Mouse (Mus musculus) brown adipose tissue, adult 24 weeks (tissue): Measurements from ENCODE around the gene Cntln. TPM values are rescaled to one million over a fixed set of nuclear protein-coding genes. Genes with fewer than 3 reads are reported as not detected.
A peak's percentile ranks its signal among the peaks of the same experiment; 100 is the strongest.

Source experiments
- H3K27ac ChIP-seq: fragments of 200-500 bp; replicated peaks from 2 replicates; pipeline ENCODE4 v1.5.1; 2012; ENCODE audit warnings: low read depth, mild to moderate bottlenecking, low read length
- H3K4me1 ChIP-seq: fragments of 200-500 bp; 2 replicates; pipeline ENCODE4 v1.6.1; 2012; ENCODE audit warnings: low read length, mixed read lengths; ENCODE audit not compliant: control insufficient read depth, insufficient read depth, insufficient read length
- H3K4me3 ChIP-seq: fragments of 200-500 bp; 2 replicates; pipeline ENCODE4 v1.5.1; 2012; ENCODE audit warnings: low read depth, mild to moderate bottlenecking, low read length, moderate library complexity; ENCODE audit not compliant: insufficient read depth
- polyA plus RNA-seq: library from polyadenylated mRNA; stranded (reverse); fragments of >200 nt; gene quantifications from 2 replicates; pipeline ENCODE4 v1.2.4, GENCODE M21; 2012; ENCODE audit not compliant: missing spikeins, insufficient read depth, insufficient read length

Cntln gene
- polyA plus RNA-seq = 1.8 and 2.3 TPM in 2 replicates

DNA sequence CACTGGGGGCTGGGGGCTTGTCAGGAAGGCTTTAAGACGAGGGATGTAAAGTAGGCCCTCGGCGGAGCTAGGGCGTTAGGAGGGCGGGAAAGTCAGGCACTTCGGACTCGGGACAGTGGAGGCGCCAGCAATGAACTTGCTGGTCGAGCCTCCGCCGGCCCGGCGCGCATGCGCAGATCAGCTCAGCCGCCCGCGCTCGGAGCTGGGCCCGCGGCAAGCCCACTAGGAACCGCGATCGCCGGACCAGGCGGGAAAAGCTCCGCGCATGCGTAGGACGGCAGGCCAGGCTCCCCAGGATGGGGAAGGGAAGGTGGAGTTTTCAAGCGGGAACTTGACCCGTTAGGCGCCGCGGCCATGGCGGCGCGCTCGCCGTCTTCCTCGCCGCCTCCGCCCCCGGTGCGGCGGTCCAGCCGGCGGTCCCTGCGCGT is at the start of gene Cntln:
Cntln (plus strand) TSS at position 199 of the 428 bp plus-strand sequence.
- H3K4me1 ChIP-seq = no peaks in the 10 kb centered on the region
- H3K4me3 ChIP-seq = peak within 1 kb of the TSS; percentile 85
- H3K27ac ChIP-seq = peak within 1 kb of the TSS; percentile 67

DNA sequence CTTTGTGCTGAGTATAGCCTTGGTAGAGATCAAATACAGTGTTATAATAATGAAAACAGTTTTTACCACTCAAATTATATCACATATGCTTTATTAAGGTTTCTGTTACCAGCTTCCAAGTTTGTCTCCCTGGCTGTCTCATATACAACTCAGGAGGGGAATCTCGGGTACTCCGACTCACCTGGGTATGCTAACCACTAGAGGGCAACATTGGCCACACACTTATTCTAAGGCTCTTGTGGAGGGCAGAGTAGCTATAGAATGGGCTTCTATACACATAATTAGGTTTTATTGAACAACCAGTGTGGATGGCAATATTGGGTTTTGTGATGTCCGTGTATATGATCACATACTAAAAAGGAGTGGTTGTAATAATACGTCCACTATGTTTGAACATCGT is 47.1 kb upstream of the Cntln start:
- Histone ChIP-seq H3K4me3 (no peak overlapping the region), H3K4me1 (no peaks in the 10 kb centered on the region), H3K27ac (no peak overlapping the region)

DNA sequence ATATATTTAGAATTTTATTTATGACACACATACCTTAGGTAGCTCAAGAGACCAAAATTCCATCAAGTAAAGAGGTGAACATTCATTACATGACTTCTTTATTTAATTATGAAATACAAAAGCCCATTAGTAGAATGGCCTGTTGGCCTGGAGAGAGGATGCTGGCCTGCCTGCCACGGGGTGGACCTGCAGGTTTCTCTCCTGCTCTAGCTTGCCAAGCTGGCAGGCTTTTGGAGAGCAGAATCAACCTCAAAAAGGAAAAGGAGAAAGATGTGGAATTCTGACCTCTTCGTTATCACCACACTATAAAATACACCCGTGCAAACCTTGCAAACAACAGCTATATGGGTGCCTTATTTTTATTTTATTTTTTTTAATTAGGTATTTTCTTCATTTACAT is 45.6 kb upstream of the Cntln start:
- Histone ChIP-seq H3K4me1 (no peaks in the 10 kb centered on the region), H3K4me3 (no peak overlapping the region), H3K27ac (no peak overlapping the region)

DNA sequence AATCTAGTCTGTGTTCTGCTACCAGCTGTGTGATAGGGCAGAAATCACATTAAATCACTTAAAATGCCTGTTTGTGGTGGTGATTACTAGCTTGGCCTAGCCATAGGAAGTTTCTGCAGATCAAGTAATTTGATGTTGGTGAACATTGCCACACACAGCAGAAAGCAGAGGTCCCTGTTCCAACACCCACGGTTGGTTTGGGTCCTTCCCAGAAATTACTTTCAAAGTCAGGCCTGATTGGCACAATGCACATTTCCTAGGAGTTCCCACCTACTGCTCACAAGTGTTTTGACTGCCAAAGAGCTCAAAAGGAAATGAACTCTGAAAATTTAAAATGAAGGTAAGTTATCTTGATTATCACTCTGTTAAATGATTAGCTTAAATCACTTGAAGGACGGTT is 44.6 kb upstream of the Cntln start:
- Histone ChIP-seq H3K4me3 (no peak overlapping the region), H3K4me1 (no peaks in the 10 kb centered on the region), H3K27ac (no peak overlapping the region)

DNA sequence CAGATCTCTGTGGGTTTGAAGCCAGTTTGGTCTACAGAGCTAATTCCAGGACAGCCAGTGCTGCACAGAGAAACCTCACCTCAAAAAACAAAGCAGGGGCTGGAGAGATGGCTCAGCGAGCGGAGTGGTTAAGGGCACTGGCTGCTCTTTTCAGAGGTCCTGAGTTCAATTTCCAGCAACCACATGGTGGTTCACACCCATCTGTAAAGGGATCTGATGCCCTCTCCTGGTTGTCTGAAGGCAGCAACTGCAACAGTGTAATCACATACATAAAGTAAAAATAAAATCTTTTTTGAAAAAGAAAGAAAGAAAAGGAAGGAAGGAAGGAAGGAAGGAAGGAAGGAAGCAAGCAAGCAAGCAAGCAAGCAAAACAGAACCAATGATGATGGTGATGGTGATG is 26.5 kb upstream of the Cntln start:
- Histone ChIP-seq H3K4me3 (no peak overlapping the region), H3K4me1 (no peaks in the 10 kb centered on the region), H3K27ac (no peak overlapping the region)

DNA sequence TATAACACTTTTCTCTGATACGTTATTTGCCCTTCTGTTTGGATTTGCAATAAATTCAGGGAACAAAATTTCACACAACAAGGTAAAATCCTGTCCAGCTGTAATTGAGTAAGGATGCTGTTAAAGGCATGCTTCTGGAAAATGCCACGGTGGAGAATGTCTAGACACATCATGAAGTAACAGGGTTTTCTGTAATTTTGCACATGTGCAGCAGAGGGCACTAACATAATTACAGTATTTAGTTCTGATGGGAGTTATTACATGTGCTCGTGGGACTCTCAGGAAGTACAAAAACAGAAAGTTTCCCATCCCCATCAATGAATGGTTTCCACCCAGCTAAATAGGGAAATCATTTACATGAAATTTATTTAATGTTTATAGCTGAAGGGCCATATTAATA is 7.8 kb upstream of the Cntln start:
- H3K4me3 ChIP-seq = no peak overlapping the region
- H3K27ac ChIP-seq = no peak overlapping the region
- no peaks in the 10 kb centered on the region for H3K4me1 ChIP-seq

DNA sequence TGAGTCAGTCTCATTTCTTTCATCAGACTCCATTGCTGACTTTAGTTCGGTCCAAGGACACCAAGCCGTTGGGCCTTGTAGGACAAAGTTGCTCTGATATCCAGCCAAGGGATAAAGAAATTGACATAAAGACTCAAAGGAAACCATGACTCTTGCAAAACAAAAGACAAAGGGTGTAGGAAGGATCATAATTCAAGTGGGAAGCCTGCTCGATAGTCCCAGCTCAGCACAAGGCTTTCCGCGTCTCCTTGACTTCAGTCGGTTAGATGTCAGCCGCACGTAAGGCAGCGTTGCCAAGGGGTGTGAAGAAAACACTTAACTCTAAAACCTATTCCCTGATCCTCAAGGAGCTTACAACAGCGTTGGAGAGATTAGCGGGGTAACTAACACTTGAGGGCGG is 463 bp upstream of the Cntln start:
- Histone ChIP-seq H3K4me1 (no peaks in the 10 kb centered on the region), H3K27ac (peak overlapping the region; percentile 33; the same call in 1 of the 2 replicates), H3K4me3 (peak overlapping the region; percentile 85)

DNA sequence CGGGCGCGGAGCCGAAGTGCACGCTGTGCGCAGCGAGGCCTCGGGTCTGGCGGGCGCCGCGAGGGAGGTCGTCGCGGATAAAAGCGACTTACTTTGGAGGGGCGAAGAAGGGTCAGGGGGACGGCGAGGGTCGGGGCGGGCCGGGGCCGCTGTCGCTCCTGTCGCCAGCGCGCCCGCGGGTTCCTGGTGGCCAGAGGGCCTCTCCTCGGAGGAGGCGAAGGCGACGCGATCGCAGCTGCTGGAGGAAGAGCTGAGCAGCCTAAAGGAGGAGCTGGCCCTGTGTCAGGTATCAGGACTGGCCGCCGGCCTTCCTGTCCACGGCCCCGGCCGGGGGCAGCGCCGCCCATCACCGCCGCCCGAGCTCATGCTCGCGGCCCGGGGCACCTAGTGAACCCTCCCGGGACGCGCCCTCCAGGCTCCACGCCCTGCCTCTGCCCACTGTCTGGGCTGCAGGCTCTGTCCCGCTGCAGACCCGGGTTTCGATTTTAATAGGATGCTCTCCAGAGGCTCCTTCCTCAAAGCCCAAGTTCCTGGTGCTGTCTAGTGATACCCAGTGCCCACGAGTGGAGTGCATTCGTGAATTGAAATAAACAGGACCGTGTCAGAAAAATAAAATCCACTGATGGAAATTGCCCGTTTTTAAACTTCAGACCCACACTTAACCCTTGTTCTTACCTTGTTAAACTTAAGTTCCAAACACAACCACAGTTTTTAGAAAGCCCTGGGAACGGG is 596 bp downstream of the Cntln start:
- H3K4me1 ChIP-seq = no peaks in the 10 kb centered on the region
- H3K4me3 ChIP-seq = peak overlapping the region; percentile 85
- H3K27ac ChIP-seq = peak overlapping the region; percentile 67

DNA sequence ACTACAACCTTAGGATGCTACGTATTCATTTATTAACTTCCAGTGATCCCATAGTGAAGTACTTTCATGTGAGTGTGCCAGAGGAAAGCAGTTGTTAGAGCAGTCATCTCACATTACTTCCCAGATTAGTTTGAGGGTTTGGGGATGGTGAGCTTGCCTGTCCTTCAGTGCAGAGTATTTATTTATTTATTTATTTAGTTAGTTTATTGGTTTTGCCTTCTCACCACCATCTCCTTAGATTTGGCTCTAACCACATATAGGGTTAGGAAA is 1.1 kb downstream of the Cntln start:
- H3K4me1 ChIP-seq = no peaks in the 10 kb centered on the region
- H3K4me3 ChIP-seq = peak overlapping the region; percentile 85
- no peak overlapping the region for H3K27ac ChIP-seq

DNA sequence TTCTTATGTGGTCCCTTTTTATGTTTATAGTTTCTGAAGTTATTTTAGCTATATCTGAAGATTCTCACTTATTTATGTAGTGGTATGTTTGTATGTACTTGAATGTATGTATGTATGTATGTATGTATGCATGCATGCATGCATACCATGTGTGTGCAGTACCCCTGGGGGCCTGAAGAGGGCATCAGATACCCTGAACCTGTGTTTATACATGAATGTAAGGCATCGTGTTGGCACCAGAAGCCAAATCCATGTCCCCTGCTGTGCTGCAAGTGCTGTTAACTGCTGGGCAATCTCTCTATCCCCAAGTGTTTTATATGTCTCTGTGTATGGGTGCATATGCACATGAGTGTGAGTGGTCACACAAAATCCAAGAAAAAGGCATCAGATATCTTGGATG is 34.3 kb downstream of the Cntln start:
- no peak overlapping the region for H3K4me3 ChIP-seq
- no peak overlapping the region for H3K27ac ChIP-seq
- no peaks in the 10 kb centered on the region for H3K4me1 ChIP-seq

DNA sequence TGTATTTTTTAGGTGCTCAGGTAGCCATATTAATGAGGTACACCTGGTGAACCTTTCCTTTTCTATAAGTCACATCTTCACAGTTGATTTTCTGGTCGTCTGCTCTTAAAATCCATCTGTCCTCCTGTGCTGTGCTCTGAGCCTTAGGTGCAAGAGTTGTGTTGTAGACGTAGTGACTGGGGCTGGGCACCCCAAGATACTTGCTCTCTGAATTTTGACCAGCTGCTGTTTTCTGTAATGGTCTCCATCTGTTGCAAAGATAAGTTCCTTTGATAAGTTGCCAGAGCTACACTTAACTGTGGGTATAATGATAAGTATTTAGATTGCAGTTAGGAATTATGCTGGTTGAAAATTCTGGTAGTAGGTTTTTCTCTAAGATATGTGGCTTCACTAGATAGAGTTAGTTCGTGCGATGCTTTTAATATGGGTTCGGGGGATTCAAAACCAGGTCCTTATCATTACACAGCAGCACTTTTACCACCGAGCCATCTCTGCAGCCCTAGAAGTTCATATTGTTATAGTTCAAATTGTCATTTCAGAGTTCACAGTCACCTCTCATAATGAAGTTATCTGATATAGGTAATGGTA is 50.3 kb downstream of the Cntln start:
- Histone ChIP-seq H3K4me1 (no peaks in the 10 kb centered on the region), H3K4me3 (no peak overlapping the region), H3K27ac (no peak overlapping the region)

DNA sequence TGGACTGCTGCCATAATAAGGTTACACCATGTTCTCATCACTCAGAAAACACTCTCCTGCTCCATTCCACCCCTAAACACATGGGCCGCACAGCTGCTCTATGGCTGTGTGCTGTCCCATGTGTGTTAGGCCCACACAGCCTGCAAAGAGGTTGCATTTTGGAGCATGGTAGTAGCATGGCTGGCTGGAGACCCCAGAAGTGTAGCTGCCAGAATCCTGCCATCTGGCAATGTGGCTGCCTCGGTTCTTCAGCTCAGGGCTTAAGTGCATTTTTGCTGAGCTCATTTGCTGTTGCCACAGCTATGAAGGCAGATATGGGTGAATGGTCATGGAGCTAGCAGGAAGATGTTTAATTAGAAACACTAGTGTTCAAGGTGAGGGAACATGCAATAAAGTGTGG is 58.0 kb downstream of the Cntln start:
- no peak overlapping the region for H3K27ac ChIP-seq

DNA sequence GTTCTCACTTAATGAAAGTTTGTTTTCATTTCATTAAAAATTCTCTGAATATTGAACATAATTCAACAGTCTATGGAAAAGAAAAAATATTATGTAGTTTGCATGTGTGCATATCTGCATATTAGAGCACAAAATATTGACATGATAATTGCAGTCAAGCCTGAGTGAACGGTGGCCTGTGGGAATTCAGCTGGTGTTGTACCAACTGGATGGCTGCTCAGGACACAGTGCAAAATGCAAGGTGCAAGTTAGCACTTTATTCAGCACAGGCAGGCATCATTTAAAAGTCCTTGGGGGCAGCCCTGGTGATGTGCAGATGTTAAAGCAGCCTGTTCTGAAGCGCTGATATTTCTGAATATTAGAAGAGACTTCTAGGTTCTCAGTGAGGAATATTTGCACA is 58.5 kb downstream of the Cntln start:
- H3K27ac ChIP-seq = no peak overlapping the region
- H3K4me1 ChIP-seq = peaks cover 3% of the 10 kb centered on the region
- H3K4me3 ChIP-seq = no peak overlapping the region

More for the DNA sequence above, 58.0 kb downstream of the Cntln start:
- H3K4me1 ChIP-seq = peaks cover 3% of the 10 kb centered on the region
- no peak overlapping the region for H3K4me3 ChIP-seq

DNA sequence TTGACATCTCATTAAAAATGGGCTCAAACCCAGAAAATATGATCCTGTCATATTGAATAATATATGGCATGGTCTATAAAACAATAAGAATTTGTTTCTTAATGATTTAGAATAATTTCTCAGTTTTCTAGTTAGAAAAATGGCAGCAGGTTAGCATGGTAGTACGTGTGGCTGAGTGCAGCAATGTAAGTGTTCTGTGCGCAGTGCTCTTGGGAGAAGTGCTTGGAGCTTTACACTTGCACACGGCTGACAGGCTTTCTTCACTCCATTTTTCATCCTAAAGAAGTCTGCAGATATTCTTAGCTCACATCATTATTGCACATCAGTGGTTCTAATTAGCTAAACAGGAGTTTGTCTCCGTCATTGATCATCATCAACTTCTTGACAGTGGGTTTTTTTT is 60.0 kb downstream of the Cntln start:
- no peak overlapping the region for H3K27ac ChIP-seq
- H3K4me3 ChIP-seq = no peak overlapping the region
- H3K4me1 ChIP-seq = peaks cover 3% of the 10 kb centered on the region

DNA sequence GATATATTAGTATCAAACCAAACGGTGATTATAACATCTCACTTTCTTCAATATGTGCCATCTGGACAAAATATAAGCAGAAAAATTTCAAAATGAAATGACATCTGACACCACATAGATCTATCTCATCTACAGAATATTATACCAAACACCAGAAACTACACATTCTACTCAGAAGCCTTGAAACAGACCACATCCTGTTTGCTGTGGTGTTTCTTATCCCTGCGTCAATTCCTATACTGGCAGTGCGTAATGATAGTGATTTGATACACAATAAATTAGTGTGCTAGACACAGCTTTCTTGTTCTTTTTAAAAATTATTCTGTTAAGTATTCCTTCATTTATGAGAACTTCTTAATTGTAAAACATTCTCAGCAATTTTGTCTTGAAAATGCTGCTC is 62.3 kb downstream of the Cntln start:
- H3K4me3 ChIP-seq = no peak overlapping the region
- peaks cover 3% of the 10 kb centered on the region for H3K4me1 ChIP-seq
- H3K27ac ChIP-seq = no peak overlapping the region

DNA sequence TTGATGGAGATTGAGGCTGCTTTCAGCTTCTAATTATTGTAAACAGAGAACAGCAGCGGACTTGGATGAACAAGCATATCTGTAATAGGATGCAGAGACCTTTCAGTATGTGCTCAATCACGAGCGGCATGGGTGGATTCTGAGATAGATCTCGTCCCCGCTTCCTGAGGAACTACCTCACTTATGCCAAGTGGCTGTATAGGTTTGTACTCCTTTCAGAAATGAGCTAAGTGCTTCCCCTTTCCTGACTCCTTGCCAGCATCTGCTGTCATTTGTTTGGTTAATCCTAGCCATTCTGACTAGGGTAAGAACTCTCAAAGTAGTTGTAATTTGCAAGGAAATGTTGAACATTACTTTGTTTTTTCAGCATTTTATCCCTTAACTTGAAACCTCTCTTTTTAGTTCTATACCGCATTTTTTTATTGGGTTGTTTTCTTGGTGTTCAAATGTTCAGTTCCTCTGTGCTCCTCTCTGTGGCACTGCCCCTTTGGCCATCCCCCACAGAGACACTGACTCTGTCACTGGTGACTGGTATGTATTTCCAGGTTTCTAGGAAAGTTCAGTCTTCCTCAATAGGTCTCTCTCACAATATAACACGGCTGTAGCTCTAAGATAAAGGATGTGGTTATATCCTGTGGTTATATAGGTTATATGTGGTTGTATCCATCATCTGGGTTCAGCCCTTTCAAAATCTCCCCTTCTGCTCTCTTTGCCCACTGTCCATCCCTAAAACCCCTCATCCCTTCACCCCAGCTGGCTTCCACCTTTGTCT is 93.0 kb downstream of the Cntln start:
- no peaks in the 10 kb centered on the region for H3K4me1 ChIP-seq
- no peak overlapping the region for H3K4me3 ChIP-seq
- H3K27ac ChIP-seq = no peak overlapping the region
